Mouse (Mus musculus) bone marrow, adult 2 months (tissue): ENCODE data around the gene Ccdc141.

Source experiments
- CTCF ChIP-seq: fragments of 200-500 bp; IDR thresholded peaks from 2 replicates; pipeline ENCODE4 v1.5.1; 2011; ENCODE audit warnings: low read length, control low read depth; ENCODE audit not compliant: control insufficient read depth, insufficient read depth
- POLR2A ChIP-seq: fragments of 200-500 bp; IDR thresholded peaks from 2 replicates; pipeline ENCODE4 v1.6.1; 2011; ENCODE audit warnings: low read depth, mild to moderate bottlenecking, control low read depth, low read length, borderline replicate concordance; ENCODE audit not compliant: control insufficient read depth

GRCm38 (mm10) chr2:77182996-77183380 lies 12.6 kb upstream of the Ccdc141 start:
- TF ChIP-seq POLR2A: no peak
- TF ChIP-seq CTCF: no peak
